Mouse (Mus musculus) heart, embryonic 11.5 days (tissue): ENCODE results near the gene Tm7sf2. TPM values are rescaled to one million over a fixed set of nuclear protein-coding genes. Genes with fewer than 3 reads are reported as not detected.

Experiments used
- microRNA-seq: library from miRNA; unstranded; fragments of <30 nt; microRNA quantifications from one replicate; pipeline ENCODE4, GENCODE M21; 2016; ENCODE audit warnings: borderline number of aligned reads
- polyA plus RNA-seq: library from polyadenylated mRNA; unstranded; fragments of >200 nt; fragmentation: Nextera tagmentation; extraction: Ambion mirVana; gene quantifications from 2 replicates; pipeline ENCODE4 v1.2.1, GENCODE M21; 2014

Gene Tm7sf2
- polyA plus RNA-seq, 1 experiment from 2014 or later = 10.1 TPM

Small RNAs within 50 kb of the gene (microRNA-seq; reads per million reads assigned to microRNA genes)
- 1.8 reads per million, percentile 23 among the genes with 10 or more reads in this experiment for gene Mir6988

Other genes starting within 250 kb of the Tm7sf2 start
- gene Frmd8, start 193.1 kb downstream of the Tm7sf2 start, polyA plus RNA-seq = 15.4 and 19.3 TPM in 2 replicates
- 2.1 and 2.3 TPM in 2 replicates for gene Slc25a45, start 190.6 kb downstream of the Tm7sf2 start, polyA plus RNA-seq
- gene Tigd3, start 174.2 kb downstream of the Tm7sf2 start, polyA plus RNA-seq = 1.5 and 2.6 TPM in 2 replicates
- gene Dpf2, start 155.4 kb downstream of the Tm7sf2 start, polyA plus RNA-seq = 105 and 119 TPM in 2 replicates
- gene Cdc42ep2, start 143.6 kb downstream of the Tm7sf2 start, polyA plus RNA-seq = 6.3 and 7.6 TPM in 2 replicates
- gene Pola2, start 104.2 kb downstream of the Tm7sf2 start, polyA plus RNA-seq = 58.9 and 59.2 TPM in 2 replicates
- not detected in 2 replicates for gene Slc22a20, start 82.2 kb downstream of the Tm7sf2 start, polyA plus RNA-seq
- 7.7 and 8.5 TPM in 2 replicates for gene Capn1, start 52.5 kb downstream of the Tm7sf2 start, polyA plus RNA-seq
- 19.5 and 22.1 TPM in 2 replicates for gene Syvn1, start 21.8 kb downstream of the Tm7sf2 start, polyA plus RNA-seq
- 70.7 and 75.3 TPM in 2 replicates for gene Mrpl49, start 10.6 kb downstream of the Tm7sf2 start, polyA plus RNA-seq
- 586 and 633 TPM in 2 replicates for gene Fau, start 10.5 kb downstream of the Tm7sf2 start, polyA plus RNA-seq
- 27.1 and 27.5 TPM in 2 replicates for gene Znhit2, start 7.2 kb downstream of the Tm7sf2 start, polyA plus RNA-seq
- 38.9 and 43.7 TPM in 2 replicates for gene Vps51, start 8.9 kb upstream of the Tm7sf2 start, polyA plus RNA-seq
- gene Tmem262, start 11.7 kb upstream of the Tm7sf2 start, polyA plus RNA-seq = not detected in 2 replicates
- 0.36 TPM in 1 of 2 replicates, not detected in the other for gene Gm28374, start 13.9 kb upstream of the Tm7sf2 start, polyA plus RNA-seq
- gene Zfpl1, start 16.6 kb upstream of the Tm7sf2 start, polyA plus RNA-seq = 51.2 and 56.2 TPM in 2 replicates
- 31.1 and 33.4 TPM in 2 replicates for gene Cdca5, start 16.6 kb upstream of the Tm7sf2 start, polyA plus RNA-seq
- gene AC131692.1, start 26.0 kb upstream of the Tm7sf2 start, polyA plus RNA-seq = 0.48 and 1.0 TPM in 2 replicates
- 0.23 and 0.40 TPM in 2 replicates for gene Naaladl1, start 37.4 kb upstream of the Tm7sf2 start, polyA plus RNA-seq
- 38.1 and 41.0 TPM in 2 replicates for gene Sac3d1, start 50.3 kb upstream of the Tm7sf2 start, polyA plus RNA-seq
- 22.6 and 25.5 TPM in 2 replicates for gene Snx15, start 59.9 kb upstream of the Tm7sf2 start, polyA plus RNA-seq
- not detected in 2 replicates for gene Batf2, start 72.6 kb upstream of the Tm7sf2 start, polyA plus RNA-seq
- gene Arl2, start 73.2 kb upstream of the Tm7sf2 start, polyA plus RNA-seq = 61.8 and 73.8 TPM in 2 replicates
- gene Majin, start 116.0 kb upstream of the Tm7sf2 start, polyA plus RNA-seq = not detected in 2 replicates
- gene Gpha2, start 158.0 kb upstream of the Tm7sf2 start, polyA plus RNA-seq = 0.29 TPM in 1 of 2 replicates, not detected in the other
- 22.2 and 27.7 TPM in 2 replicates for gene Ppp2r5b, start 167.5 kb upstream of the Tm7sf2 start, polyA plus RNA-seq
- gene Atg2a, start 173.3 kb upstream of the Tm7sf2 start, polyA plus RNA-seq = 6.1 and 8.4 TPM in 2 replicates
- gene Ehd1, start 208.4 kb upstream of the Tm7sf2 start, polyA plus RNA-seq = 70.0 and 82.8 TPM in 2 replicates
- gene Cdc42bpg, start 238.1 kb upstream of the Tm7sf2 start, polyA plus RNA-seq = 0.44 and 0.74 TPM in 2 replicates